Mouse (Mus musculus) inflammation-experienced regulatory T-cells, adult 6 months (primary cell): ENCODE data around the gene Nrtn. TPM values are rescaled to one million over a fixed set of nuclear protein-coding genes. Genes with fewer than 3 reads are reported as not detected.
A peak's percentile ranks its signal among the peaks of the same experiment; 100 is the strongest.

Experiments
- ATAC-seq: one replicate; pipeline ENCODE4 v1.8.0; 2017
- polyA plus RNA-seq, 3 experiments: library from polyadenylated mRNA; unstranded; fragments of 100-300 nt; shearing (Covaris generic); gene quantifications; one replicate each; pipeline ENCODE4 v1.2.1; 2017

Nrtn gene
- polyA plus RNA-seq: not detected

DNA sequence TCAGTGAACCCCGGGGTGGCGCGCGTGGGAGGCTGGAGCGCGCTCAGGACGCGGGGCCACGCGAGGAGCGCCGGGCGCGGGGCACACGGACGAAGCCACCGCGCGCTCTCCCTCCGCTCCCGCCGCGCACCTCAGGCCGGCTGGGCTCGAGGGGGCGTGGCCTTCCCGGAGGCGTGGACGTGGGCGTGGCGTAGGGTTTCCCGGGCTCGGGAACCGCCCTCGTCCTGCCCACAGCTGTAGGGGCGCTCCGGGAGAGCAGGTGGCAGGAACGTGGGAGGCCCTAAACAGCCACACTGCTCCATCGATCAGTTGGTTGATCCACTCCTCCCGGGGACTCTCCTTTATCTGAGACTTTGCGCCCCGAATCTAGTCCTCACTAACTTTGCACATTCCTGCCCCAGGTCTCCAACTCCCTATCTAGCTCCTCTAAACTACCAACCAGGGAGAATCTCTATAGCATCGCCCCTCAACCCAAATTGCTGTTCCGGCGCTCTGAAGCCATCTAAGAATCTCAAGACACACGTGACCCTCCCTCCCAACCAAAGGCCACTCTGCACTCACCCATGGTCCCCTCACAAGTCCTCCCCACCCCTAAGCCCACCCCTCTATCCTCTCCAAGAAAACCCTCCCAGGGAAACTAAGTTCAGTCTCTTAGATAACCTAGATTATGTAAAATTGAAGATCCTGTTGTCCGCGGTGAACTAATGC, at the start of gene Nrtn:
Gene Nrtn (minus strand): TSS at position 115 of the 708 bp plus-strand sequence.
- no peak for ATAC-seq

- ATAC-seq: no peak
These were observed 48.5 kb upstream of the Nrtn start for GRCm38 (mm10) chr17:56805784-56806183.

DNA sequence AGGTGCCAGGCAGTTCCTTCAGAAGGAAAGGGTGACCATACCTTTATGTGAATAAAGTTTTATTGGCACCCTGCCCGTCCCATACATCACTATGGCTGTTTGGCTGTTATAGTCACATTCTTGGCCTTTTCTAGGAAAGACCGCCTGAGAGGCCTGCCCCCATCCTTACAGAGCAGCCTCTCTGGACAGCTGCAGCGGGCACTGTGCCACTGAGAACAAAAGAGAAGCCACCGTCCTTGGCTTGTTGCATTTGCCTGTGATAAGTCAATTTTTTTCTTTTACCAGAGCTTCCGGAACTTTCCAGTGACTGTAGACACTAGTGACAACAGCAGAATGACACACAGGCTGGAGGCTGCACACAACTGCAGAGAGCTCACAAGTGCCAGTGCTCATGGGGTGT, 47.6 kb upstream of the Nrtn start:
- no peak for ATAC-seq

DNA sequence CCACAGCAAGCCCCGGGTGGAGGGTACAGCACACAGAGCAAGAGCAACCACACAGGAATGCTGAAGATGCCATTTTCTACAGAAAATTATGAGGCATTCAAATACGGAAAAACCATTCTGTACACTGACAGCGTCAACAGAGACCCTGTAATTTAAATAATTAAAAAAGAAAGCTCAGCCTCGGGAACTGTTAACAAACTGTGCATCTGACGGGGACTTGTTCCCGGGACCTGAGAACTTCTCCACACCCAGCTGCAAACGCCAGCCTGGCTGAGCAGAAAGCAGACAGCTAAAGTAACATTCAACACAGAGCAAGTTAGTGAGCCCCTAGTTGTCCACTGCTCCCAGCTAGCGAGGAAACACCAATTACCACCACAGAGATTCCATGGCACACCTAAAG, 44.7 kb upstream of the Nrtn start:
- ATAC-seq: no peak

DNA sequence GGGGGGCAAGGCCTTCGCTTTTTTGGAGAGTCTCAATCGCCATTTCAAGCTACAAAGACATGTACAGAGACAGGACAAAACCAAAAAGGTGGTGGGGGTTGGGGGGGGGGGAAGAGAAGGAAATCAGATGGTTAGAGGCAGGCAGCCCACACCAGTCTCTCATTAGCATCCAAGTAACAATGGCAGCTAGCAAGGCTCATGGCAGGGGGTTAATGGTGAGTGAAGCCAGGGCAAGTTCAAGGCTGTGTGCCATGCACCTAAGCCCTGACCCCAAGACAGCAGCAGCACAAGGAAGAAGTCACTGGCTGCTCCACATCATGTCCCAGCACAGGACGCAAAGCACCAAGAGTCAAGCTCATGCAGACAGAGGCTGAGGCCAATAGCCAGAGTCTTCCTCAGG, 41.9 kb upstream of the Nrtn start:
- no peak for ATAC-seq

- ATAC-seq: no peak
These were observed 36.4 kb upstream of the Nrtn start for GRCm38 (mm10) chr17:56793614-56794319.

DNA sequence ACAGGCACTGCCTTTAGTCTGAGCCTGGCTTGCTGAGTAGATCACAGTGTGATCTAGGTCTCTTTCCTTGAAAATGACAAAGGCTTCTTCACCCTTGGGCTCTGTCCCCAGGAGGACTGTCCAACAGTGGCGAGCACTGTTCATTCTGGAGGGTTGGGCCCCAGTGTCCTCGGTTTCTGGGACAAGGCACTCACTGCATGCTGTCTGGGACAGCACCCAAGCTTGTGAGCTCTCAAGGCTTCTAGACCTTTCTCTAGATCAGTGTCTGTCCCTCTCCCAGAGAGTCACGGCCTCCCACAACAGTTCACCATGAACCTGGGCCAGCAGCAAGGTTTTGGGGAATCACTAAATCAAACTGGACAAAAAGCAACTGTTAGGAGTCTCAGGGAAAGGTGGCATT, 35.3 kb upstream of the Nrtn start:
- no peak for ATAC-seq

DNA sequence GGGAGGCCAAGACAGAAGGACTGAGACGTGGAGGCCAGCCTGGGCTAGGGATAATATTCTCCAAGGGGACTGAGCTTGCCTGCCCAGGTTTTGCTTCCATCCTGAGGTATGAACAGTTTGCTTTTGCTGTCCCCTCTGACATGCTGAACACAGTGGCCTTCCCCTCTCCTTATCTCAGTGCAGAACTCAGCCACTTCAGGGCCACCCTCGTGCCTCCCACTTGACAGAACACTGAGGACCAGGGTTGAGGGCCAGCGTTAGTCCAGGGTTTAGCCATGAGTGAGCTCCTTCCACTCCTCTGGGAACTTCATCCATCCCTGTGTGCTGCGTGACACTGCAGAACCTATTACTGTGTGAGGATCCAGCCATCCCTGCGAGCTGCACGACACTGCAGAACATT, 32.0 kb upstream of the Nrtn start:
- ATAC-seq: no peak

GRCm38 (mm10) chr17:56788886-56789285, 31.6 kb upstream of the Nrtn start:
- ATAC-seq: no peak

GRCm38 (mm10) chr17:56780291-56780978, 23.1 kb upstream of the Nrtn start:
- ATAC-seq: no peak

- no peak for ATAC-seq
These were observed 21.5 kb upstream of the Nrtn start for GRCm38 (mm10) chr17:56778779-56779362.

GRCm38 (mm10) chr17:56777568-56777967, 20.2 kb upstream of the Nrtn start:
- no peak for ATAC-seq

DNA sequence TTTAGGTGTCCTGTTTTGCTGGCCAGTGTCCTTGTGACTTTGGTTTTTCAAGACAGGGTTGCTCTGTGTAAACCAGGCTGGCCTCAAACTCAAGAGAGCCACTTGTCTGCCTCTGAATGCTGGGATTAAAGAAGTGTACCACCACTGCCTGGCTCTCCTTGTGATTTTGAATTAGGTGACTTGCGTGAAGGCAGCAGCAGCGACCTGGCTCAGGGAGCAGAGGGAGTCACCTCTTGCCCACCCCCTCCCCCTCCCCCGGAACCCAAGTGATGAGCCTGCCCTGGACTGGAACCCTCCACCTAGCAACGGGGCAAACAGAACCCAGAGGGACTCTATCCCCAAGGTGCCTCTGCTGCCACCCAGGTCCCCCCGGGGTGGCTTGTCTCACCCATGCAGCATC, 12.6 kb upstream of the Nrtn start, which contains the start of gene Prr22:
Gene Prr22 (plus strand): TSS at position 301 of the 400 bp plus-strand sequence.
- ATAC-seq: no peak

DNA sequence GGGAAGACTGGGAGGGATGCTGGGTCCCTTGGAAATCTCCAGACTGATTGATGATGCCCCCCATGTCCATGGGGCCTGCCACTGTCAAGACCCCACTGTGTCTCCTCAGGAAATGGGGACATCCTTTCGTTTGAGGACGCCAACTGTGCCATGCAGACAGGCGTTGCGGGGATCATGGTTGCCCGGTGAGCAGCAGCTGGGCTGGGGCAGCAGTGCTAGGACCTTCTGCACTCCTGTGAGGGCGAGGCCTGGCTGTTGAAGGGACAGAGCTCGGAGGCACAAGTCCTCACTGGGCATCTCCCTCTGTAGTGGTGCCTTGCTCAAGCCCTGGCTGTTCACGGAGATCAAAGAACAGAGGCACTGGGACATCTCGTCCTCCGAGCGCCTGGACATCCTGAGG, 11.6 kb upstream of the Nrtn start:
- ATAC-seq: no peak

DNA sequence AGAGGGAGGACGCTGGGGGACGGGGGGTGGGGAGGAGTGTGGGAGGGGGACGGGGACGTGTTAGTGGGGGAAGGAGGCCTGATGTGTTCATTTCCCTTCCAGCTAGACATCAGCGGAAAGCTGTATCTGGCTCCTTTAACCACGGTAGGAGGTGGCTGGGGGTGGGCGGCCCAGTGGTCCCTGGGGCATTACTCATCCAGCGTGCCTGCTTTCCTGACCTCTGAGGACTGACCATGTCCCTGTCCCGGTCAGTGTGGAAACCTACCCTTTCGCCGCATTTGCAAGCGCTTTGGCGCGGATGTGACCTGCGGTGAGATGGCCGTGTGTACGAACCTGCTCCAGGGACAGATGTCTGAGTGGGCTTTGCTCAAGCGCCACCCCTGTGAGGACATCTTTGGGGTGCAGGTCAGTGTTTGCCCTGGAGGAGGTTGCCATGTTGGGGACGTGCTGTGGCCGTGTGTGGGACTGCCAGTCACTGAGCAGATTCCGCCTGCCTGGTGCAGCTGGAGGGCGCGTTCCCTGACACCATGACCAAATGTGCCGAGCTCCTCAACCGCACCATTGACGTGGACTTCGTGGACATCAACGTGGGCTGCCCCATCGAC, 10.3 kb upstream of the Nrtn start:
- no peak for ATAC-seq

- no peak for ATAC-seq
These were observed 9.5 kb upstream of the Nrtn start for GRCm38 (mm10) chr17:56766631-56767405.

DNA sequence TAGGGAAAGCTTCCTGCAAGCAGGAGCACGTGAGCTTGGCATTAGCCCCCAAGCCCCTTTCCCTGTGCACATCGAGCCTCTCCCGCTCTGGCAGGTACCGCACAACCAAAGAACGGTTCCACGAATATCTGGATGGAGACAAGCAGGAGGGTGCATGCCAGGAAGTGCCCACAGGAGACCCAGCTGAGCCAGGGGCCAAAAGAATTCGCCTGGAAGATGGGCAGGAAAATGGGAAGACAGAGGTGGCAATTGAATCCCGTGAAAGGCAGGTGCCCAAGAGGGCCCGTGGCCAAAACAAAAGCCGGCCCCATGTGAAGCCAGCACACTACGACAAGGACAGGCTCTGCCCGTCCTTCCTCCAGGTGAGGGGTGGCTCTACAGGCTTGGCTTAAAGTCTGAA, 8.1 kb upstream of the Nrtn start:
- no peak for ATAC-seq

DNA sequence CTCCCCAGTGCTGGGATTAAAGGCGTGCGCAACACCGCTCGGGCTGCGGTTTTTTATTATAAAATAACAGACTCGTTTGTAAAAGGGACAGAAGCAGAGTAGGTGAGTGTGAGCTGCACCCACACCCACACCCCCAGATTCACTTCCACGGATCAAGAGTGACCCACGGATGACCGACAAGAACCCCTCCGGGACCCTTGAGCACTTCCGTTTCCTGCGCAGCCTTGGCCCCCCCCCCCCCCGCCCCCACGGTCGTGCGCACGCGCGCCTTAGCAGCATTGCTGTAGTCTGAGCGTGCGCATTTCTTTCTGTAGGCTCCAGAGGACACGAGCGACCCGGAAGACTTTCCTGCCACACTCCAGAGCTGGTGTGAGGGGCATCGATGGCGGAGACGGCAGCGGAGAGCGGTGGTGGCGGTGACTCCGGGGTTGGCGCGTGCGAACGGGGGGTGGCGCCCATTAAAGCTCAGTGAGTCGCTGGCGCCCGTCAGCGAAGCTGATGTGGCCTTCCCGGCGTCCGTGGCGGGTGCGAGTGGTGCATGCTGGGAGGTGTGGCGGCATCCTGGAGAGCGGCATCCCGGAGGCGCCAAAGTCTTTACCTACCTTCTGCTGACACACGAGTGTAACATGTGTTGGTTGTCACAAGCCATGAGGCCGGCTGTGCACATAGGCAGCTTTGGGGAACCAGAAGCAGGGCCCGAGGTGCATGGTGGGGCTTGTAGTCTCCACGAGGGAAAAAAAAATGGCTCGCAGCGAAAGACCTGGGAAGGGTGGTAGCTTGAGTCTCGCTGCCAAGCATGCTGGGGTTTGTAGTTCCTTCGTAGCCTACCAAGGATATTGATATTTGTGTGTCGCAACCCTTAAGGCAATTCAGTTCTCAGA, 7.4 kb upstream of the Nrtn start, which contains the start of gene Dus3l:
Gene Dus3l (plus strand): TSS at position 284 of the 881 bp plus-strand sequence.
- peak; percentile 85 for ATAC-seq

- no peak for ATAC-seq
These were observed 6.5 kb upstream of the Nrtn start for GRCm38 (mm10) chr17:56763741-56764250.
